Mouse (Mus musculus): ENCODE data around the gene Cd163.
"Not testable (repeated sequence)": the region's sequence is repeated elsewhere in the genome, so short reads cannot be mapped to it uniquely, and the experiment has no call there.

The Cd163 gene

DNA sequence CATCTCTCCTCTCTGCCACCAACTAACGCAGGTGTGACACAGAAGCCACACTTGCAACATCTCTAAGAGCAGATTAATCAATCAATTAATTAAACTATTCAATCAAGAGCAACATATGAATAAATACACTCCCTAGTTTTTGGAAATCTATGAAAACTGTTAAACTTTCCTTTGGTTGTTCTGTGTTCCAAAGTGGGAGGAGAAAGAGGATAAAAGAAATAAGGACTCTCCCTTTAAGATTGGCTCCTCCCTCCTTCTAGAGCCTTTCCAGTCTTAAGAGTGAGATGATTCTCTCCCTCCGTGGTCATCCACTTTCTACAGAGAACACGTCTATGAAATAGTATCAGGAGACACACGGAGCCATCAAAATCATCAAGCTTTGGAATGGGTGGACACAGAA lies at the start of gene Cd163:
TSS of gene Cd163 (plus strand) at position 301 of the 400 bp plus-strand sequence.
- DNase-seq (ENCODE audit: low read depth, low spot score), result no peak

GRCm38 (mm10) chr6:124255721-124256470 lies 48.6 kb upstream of the Cd163 start:
- no peak for DNase-seq (ENCODE audit: low read depth, low spot score)

DNA sequence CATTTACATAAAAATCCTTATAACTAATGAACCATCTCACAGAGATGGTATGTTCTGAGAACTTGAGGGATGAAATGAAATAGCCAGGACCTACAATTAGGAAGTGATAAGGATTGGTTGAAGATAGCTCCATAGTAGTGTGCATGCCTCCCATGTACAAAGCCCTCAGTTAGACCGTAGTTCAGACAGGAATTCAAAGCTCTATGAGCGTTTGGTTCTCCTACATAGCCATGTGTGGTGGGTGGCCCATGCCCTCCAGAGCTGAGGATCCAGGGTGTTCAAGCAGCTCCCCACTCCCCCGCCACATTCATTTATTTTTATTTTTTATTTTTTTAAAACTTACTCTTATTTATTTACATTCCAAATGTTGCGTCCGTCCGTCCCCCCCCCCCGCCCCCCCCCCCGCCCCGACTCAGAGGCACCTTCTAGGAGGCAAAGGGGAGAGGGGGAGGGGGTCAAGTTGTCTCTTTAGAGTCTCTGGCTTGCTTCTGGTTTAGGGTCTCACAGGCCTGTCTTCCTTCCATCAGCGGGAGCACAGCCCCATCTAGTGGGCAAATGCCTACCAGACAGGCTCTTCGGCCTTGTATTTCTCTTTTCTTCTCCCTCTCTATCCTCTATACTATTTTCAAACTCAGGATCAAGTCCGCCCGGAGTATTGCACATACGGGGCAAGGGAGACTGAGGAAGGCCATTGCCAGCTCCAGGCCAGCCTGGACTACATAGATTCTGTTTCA lies 44.1 kb upstream of the Cd163 start:
- peak; percentile 69 for DNase-seq (ENCODE audit: low read depth, low spot score)

- DNase-seq (ENCODE audit: low read depth, low spot score), result peak; percentile 38
Measured at GRCm38 (mm10) chr6:124262696-124263095, 41.8 kb upstream of the Cd163 start.

GRCm38 (mm10) chr6:124273231-124273880 lies 31.1 kb upstream of the Cd163 start:
- DNase-seq (ENCODE audit: low read depth, low spot score), result no peak

DNA sequence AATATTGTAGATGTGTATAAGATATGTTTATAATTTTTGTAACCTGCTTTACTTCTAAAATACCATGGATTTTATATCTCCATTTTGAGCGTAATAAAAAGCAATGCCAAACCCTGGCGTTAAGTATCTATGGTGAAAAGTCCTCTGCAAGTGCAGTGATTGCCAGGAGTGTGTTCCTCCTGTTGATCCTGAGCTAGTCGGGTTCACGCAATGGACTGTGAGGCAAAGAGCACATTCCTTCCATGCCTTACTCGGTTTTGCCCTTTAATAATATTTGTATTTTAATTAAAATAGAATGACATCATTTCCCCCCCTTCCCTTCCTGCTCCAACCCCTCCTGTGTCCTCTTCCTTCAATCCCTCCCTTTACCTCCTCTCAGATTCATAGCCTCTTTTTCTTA lies 26.8 kb upstream of the Cd163 start:
- no peak for DNase-seq (ENCODE audit: low read depth, low spot score)

DNA sequence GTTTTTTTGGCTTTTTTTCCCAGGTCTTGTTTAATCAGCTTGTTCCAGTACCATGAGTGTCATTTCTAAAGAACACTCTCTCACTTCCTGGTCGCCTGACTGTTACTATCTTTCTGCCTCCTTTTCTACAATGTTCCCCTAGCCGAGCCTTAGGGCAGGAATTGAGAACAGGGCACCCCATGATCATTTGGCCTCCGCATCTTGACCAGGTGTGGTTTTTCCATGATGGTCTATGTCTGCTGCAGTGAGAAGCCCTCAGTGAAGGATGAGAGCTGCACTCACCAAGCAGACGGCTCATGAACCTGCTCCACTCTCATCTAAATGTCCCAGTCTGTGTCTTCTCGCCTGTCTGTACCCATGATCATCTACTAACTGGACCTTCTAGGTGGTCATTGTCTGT lies 26.2 kb upstream of the Cd163 start:
- DNase-seq (ENCODE audit: low read depth, low spot score), result no peak

DNA sequence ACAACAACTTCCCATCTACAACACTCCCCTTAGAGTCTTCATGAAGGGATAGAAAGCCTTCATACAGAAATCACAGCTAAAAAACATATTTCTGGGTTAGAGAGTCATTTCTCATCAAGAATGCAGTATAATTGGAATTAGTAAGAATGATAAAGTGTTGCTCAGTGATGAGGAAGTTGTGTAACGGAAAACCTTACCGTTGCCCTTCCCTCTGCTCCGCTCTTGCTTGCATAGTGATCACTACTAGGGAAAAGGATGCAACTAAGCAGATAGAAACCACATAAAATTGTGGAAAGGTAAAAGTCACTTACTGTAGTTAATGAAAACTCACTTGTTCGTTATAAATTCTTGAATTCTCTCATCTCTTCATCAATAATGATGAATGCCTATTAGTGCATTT lies 21.7 kb upstream of the Cd163 start:
- DNase-seq (ENCODE audit: low read depth, low spot score), result no peak

DNA sequence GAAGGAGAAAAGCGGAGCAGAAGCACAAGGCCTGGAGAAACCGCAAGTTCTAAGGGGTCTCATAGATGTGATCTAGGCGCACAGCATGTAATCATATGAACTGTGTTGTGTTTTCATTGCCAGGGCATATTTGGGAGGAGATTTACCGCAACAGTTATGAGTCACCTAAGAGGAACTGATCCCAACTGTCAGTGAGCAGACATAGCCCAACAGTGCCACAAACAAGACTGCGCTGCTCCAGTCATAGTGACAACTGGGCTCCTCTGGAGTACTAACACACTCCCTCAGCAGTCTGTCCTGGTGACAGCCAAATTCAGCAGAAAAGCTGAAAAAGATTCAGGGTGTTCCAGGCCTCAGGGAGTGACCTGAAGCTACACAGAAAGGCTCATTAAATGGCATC lies 7.1 kb upstream of the Cd163 start:
- not testable (repeated sequence) for DNase-seq (ENCODE audit: low read depth, low spot score)

- no peak for DNase-seq (ENCODE audit: low read depth, low spot score)
Measured at GRCm38 (mm10) chr6:124301447-124302192, 2.8 kb upstream of the Cd163 start.

- no peak for DNase-seq (ENCODE audit: low read depth, low spot score)
Measured at GRCm38 (mm10) chr6:124308935-124309334, 4.5 kb downstream of the Cd163 start.

GRCm38 (mm10) chr6:124312292-124312691 lies 7.8 kb downstream of the Cd163 start:
- no peak for DNase-seq (ENCODE audit: low read depth, low spot score)

GRCm38 (mm10) chr6:124320371-124320770 lies 15.9 kb downstream of the Cd163 start:
- DNase-seq (ENCODE audit: low read depth, low spot score), result no peak

DNA sequence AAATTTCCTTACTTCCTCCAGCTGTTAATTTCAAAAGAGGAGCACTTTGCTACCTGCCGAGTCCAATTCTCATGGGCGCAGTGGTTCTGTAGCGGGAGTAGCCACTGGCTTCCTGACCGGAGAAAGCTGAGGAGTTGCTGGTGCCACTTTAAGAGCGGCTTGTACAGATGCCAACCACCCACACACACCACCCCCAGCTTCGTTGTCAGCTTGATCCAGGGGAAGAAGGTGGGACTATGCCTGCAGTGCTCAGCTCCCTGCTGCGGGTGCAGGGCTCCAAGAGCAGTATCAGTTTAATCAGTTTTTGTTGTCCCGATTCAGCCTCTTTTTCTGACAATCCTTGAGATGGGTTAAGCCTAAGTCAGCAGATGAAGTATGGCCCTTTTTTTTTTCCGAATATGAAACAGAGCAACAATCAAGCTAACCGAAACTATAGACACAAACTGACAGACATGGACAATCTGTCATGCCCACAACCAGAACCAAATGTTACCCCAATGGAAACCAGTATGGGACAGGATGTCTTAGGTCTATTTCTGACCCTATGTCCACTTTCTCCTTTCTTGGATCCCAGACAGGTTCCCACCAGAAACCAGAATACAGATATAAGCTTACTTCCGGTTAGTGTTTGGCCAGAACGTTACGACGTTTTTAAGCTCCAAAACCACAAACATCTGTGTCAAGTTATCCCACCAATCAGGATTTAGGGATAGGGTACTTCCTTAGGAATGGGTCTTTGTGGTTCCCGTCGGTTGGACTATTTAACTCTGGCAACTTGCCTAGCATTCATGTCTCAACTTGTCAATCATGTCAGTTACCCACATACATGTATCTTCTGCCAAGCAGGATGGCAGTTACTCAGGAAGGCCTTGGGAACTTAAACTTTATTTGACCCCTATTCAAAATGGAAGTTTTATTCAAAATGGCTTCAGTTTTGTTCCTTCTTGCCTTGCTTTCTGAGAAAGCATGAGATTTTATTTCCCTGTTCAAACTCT lies 17.3 kb downstream of the Cd163 start:
- no peak for DNase-seq (ENCODE audit: low read depth, low spot score)

DNA sequence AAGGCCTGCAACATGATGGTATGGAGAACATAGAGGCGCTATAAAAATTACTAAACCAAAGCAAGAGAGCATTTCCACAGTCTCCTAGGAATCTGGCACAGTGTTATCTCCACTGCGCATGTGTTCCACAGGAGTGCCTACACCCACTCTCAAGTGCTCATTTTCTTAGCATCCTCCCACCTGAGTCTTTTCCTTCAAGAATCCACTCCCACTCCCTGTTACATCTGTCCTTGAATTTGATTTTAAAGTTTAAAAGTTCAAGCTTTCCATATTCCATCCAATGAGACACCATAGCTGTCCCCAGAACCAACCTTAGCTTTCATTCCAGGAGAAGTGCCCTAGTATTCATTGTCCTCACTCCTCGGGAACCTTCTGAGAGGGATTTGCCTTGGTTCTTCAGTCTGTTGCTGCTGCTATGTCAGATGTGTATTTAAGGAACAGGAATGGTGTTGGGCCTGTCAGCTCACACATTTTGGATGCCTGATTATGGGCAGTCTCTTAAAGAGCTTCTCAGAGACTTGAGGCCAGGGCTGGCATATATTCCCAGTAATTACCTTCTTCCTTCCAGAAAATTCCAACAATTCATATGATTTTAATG lies 24.0 kb downstream of the Cd163 start:
- DNase-seq (ENCODE audit: low read depth, low spot score), result no peak

GRCm38 (mm10) chr6:124329622-124330021 lies 25.2 kb downstream of the Cd163 start:
- no peak for DNase-seq (ENCODE audit: low read depth, low spot score)

DNA sequence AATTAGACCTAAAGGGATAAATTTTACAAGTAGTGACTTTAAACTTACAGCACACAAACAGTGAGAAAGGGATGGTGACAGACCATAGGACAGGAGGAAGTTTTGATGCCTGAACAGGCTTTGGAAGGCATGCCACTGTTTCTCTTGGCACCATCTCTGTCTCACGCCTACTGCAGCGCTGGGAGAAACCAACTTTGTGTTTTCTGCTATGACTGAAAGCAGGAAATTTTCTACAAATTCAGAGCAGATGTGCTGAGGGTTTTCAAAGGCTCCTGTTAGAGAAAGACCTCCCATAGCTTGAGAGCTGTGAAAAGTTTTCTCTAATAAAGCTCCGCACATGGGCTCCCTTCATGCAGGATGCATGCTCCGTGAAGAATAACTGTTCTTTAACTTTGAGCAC lies 40.6 kb downstream of the Cd163 start:
- no peak for DNase-seq (ENCODE audit: low read depth, low spot score)

- no peak for DNase-seq (ENCODE audit: low read depth, low spot score)
Measured at GRCm38 (mm10) chr6:124346613-124347012, 42.2 kb downstream of the Cd163 start.

DNA sequence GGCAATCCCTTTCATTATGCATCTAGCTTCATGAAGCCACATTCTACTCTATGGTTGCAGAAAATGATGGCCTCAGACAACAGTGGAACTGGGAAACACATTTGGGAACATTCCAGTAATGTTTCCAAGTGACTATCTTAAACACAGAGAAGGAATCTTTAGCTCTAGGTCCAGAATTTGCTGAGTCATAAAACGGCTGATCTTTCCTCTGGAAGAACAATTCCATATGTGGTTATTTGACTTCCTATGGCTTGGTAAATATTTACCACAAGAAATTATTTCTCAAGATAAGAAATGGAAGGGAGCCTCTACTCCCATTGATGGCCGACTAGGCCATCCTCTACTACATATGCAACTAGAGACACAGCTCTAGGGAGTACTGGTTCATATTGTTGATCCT lies 48.8 kb downstream of the Cd163 start:
- DNase-seq (ENCODE audit: low read depth, low spot score), result no peak

GRCm38 (mm10) chr6:124358953-124359352 lies 54.5 kb downstream of the Cd163 start:
- no peak for DNase-seq (ENCODE audit: low read depth, low spot score)
